Mouse (Mus musculus): ENCODE measurements around the gene Mbnl2. TPM values are rescaled to one million over a fixed set of nuclear protein-coding genes. Genes with fewer than 3 reads are reported as not detected.

The Mbnl2 gene
- total RNA-seq, 2 experiments from 2014 or later = 122 to 131 TPM

Other genes with a start within 250 kb of the Mbnl2 start
- gene Oxgr1, start 233.2 kb upstream of the Mbnl2 start, total RNA-seq (2021) = under 1 TPM in 1 of 2 experiments, not detected in 1; 0.09 TPM
- 100 to 1,000 TPM in 1 of 2 experiments, 10 to 100 TPM in 1; 97.7 to 100 TPM for gene Rap2a, start 202.8 kb downstream of the Mbnl2 start, total RNA-seq (2021)